Mouse (Mus musculus): ENCODE results near the gene Mpdu1.

GRCm38 (mm10) chr11:69710470-69710869 is 48.0 kb upstream of the Mpdu1 start:
- TF ChIP-seq CTCF (conservative IDR thresholded peaks at IDR 0.05; ENCODE audit: insufficient read depth, insufficient read length, low read depth, low read length) = no peak
- no peak for TF ChIP-seq POLR2A (IDR thresholded peaks at IDR 0.05; ENCODE audit: low read depth, low read length)
